Mouse (Mus musculus): Measurements from ENCODE around the gene Hist1h3g.

The Hist1h3g gene

DNA sequence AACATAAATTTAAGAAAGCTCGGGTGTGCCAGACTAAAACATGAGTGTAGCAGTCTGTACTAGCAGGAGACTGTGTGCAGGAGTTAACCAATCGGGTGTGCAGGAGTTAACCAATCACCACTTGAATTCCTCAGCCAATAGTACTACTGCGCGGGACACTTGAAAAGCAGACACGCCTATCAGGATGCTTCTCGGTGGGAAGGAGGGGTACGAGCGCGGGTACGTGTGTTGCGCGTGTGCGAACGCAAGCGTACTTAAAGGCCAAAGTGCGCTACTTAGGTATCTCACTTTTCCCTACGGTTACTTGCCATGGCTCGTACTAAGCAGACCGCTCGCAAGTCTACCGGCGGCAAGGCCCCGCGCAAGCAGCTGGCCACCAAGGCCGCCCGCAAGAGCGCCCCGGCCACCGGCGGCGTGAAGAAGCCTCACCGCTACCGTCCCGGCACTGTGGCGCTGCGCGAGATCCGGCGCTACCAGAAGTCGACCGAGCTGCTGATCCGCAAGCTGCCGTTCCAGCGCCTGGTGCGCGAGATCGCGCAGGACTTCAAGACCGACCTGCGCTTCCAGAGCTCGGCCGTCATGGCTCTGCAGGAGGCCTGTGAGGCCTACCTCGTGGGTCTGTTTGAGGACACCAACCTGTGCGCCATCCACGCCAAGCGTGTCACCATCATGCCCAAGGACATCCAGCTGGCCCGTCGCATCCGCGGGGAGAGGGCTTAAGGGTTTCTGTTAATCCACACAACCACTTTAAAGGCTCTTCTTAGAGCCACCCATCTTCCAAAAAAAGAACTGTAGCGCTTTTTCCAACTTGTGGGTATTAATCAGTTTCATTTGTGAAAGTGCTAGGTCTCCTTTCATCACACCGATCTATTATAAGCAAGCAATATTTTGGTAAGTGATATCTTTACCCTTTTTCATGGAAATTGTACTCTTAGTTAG is at the start of gene Hist1h3g:
TSS of gene Hist1h3g (plus strand) at position 286 of the 939 bp plus-strand sequence.
- DNase-seq (ENCODE audit: low read depth, low spot score) = peak; percentile 93

DNA sequence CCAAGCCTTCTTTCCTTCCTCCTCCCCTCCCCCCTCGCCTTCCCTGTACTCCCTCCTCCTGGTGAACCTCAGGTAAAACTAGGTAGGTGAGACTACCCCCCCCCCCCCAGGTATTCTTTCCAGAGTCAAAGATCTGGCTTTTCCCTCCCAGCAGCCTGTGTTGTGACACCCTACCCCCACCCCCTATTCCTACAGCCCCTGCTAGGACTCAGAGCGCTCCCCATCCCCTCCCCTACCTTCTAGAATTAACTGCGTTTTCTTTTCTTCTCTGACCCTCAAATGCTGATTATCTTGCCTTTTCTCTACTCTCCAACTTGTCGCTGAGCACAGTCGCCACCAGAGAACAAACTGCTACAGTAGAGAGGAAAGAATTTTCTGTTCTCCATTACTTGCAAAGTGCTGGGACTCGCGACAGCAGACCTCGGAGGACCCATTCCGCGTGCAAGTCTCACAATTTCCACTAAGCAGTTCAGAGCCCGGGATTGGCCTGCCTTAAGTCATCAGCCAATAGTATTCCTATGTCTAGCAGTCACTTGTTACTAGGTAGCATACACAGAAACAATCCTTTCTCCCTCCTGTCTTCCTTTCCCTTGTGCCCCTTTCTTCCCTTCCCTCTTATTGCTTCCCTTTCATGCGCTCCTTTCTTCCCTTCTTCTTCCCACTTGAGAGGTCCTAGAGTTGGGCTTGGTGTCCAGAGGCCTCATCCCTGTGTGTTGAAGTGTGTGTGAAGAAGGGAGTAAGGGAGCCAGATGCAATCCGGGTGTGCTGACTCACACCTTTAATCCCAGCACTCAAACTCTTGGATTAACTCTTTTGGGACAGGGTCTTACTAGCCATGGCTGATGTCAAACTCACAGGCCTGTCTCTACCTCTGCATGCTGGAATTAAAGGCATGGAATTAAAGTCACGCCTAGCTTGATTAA is 46.6 kb upstream of the Hist1h3g start, which contains the start of gene Btn2a2:
TSS of gene Btn2a2 (minus strand) at position 458 of the 923 bp plus-strand sequence.
- peak; percentile 75 for DNase-seq (ENCODE audit: low read depth, low spot score)

DNA sequence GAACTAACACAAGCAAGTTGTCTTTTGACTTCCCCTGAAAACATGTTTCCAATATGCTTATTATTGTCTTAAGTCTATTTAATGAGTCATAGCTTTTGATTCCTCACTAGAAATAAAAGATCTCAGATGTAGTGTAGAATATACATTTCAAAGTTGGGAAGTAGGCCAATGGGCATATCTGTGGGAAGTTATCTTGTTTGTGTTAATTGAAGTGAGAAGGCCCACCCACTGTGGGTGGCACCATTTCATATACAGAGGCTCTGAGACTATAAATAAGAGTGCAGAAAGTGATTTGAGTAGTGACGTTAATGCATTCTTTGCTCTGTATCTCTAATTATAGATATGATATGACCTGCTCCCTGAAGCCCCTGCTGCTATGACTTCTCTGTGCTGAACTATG is 44.4 kb upstream of the Hist1h3g start:
- no peak for DNase-seq (ENCODE audit: low read depth, low spot score)

DNA sequence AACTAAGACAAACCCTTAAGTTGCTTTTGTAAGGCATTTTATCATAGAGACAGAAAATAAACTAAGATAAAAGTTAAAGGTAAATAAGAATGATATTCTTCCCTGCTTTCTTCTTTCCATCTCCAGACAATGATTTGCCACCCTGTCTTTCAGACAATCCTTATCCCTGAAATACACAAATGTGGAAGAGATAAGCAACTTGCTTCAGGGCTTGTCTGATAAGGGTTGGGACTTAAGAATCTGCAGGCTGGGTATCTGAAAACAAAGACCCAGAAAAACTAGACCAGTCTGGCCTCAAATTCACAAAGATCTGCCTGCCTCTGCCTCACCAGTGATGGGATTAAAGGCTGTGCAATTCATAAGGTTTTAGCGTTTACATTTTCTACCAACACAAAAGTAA is 44.0 kb upstream of the Hist1h3g start:
- no peak for DNase-seq (ENCODE audit: low read depth, low spot score)

DNA sequence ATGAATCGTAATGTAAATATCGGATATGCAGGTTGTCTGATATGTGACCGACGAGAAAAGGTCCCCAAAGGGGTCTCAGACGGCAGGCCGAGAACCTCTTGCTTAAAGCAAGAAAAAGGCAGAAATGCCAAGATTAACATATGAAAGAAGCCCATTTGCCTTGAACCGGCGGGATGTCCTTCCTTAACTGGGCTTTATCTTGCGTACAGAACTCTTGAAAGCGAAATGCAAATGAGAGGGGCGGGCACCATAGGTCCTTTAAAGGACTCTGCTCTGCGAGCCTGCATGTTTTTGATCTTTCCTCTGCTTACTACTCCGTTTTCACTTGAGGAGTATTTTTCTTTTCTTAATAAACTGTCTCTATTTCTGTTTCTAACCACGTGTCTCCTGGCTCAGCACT is 43.2 kb upstream of the Hist1h3g start:
- DNase-seq (ENCODE audit: low read depth, low spot score) = no peak

DNA sequence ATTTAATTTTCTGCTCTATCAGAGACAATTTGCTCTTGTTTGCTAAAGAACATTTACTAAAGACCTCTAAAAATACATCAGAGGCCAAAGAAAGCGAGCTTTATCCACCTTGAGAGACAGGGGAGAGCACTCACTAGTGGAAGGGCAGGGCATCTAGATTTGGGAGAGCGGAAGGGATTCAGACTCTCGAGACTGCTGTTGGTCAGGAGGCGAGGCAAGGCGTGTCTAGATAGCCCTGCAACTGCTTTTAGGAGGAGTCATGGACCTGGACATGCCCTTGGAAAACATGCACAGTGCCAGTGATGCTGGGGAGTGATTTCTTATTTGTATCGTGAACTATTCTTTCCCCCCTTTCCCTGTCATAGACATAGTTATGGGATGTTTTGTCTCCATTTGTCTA is 39.7 kb upstream of the Hist1h3g start:
- no peak for DNase-seq (ENCODE audit: low read depth, low spot score)

DNA sequence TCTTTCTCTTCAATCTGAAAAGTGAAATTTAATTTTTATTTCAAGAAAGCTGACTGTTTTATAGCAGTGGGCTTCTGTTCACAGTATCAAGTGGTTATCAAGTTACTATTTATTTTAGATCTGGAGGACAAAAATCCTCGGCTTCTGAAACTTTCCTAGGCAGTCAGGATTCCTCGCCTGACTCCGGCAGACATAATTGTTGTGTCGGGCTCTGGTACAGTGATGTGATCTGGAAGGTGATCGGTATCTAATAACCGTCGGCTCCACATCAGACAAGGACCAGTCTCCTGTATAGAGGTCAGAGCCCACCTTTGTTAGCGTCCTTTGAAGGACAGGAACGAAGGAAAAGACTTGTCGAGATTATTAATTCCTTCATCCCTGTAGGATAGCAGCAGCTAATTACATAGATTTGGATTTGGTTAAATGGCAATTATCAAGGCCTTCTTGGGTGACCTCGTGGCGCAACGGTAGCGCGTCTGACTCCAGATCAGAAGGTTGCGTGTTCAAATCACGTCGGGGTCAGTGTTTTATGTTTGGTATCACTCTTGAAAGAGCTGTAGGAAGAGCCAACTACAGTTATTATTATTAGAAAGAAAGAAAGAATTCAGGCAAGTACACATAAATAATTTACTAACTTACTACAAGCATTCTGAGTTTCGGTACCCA is 37.4 kb upstream of the Hist1h3g start:
- no peak for DNase-seq (ENCODE audit: low read depth, low spot score)

DNA sequence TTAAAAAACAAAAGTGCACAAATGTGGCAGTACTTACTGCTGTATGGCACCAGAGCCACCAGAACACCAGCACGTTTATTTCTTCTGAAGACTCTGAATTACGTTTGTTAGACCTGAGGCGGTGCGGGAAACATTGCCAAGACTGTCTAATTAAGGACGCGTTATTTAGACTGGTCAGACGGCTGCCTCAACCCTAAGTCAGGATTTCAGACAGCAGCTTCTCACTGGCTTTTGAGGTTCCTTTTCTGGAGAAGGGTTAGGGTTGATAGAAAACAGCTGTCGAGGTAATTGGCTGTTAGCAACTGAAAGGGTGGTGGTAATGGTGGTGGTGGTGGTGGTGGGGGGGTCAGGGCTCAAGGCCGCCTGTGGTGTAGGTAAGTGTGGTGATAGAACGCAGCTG is 36.6 kb upstream of the Hist1h3g start:
- no peak for DNase-seq (ENCODE audit: low read depth, low spot score)

DNA sequence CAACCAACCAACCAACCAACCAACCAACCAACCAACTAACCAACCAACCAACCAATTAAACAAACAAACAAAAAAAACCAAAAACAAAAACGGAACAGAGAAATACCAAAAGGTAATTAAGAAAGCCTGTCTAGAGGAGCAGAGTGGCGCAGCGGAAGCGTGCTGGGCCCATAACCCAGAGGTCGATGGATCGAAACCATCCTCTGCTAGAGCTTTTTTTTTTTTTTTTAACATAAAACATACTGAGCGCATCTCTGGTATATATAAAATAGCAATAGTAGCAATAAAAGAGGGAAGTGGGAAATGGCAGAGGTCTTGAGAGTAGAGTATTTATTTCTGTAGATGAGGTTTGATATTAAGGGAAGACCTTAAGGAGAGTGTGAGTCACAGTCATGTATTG is 35.3 kb upstream of the Hist1h3g start:
- no peak for DNase-seq (ENCODE audit: low read depth, low spot score)

DNA sequence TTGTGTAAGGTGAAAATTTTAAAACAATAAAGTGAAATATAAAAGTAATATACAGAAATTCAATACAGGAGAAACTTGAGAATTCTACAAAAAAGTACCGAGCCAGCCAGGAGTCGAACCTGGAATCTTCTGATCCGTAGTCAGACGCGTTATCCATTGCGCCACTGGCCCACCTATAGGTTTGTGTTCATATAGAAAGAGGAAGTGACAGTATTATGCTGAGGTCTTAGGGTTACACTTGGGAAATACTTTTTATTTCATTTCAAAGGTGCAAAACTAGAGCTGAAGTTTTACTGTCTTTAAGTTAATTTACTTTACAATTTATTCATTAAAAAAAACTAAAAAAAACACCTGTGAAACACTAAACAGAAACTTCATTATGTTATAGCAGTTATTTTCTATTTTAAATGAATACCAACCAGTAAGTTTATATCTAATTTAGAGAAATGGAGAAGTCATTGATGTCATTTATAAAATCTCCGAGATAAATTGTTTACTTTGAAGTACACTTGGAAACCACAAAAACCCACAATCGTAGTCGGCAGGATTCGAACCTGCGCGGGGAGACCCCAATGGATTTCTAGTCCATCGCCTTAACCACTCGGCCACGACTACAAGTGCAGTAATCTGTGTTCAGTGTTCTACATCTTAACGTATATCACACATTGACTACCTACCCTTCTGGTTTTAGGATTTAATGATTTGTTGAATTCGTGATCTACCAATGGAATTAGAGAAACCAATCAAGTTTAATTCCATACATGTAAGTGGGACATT is 34.6 kb upstream of the Hist1h3g start:
- DNase-seq (ENCODE audit: low read depth, low spot score) = no peak

DNA sequence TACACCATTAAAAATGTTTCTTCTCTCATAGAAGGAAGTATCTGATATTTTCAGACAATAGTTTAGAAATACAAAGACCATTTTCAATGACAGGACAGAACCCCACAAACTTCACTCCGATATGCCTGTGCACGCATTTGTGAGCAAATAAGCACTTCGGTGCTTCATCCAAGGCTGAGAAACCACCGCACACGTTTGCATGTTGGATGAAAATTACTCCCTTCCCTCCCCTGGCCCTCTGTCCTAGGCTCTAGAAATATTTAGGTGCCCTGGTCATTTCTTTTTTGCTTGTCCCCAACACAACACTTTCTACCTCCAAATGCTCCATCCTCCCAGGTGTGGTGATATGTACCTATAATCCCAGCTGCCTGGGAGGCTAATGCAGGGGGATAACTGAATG is 33.7 kb upstream of the Hist1h3g start:
- no peak for DNase-seq (ENCODE audit: low read depth, low spot score)

DNA sequence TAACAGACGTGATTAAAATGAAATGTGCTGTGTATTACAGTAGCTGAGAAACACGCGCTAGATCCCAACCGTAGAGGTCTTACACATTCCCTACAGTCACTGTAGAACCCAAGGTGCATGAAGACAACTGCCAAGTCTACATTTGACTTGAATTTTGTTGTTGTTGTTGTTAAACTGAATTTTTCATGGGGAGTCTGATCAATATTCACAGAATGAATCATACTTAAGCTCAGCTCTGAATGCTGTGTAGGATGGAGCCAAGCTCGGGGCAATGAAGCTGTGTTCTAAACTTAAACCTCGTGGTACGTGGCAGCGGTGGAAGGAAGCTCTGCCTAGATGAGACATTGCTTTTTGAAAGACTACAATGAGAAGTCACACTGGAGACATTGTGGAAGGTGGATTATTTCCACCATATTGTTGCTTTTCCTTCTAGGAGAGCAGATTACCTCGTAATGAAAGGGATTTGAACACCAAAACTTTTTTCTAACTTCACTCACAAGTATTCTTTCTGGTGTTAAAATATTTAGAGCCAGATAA is 33.1 kb upstream of the Hist1h3g start:
- no peak for DNase-seq (ENCODE audit: low read depth, low spot score)

DNA sequence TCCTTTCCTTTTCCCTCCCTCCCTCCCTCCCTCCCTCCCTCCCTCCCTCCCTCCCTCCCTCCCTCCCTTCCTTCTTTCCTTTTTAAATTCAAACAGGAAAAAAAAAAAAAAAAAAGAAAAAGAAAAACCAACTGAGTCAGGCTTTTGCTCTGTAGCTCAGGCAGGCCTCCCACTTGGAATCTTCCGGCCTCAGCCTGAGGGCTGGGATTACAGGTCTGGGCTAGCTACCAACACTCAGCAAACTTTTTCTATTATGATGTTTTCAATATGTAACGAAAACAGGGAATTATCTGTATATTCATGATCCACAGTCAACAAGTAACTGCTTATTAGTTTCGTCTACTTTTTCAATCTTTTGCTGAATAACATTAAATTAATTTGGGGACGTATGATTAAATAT is 32.3 kb upstream of the Hist1h3g start:
- DNase-seq (ENCODE audit: low read depth, low spot score) = no peak

DNA sequence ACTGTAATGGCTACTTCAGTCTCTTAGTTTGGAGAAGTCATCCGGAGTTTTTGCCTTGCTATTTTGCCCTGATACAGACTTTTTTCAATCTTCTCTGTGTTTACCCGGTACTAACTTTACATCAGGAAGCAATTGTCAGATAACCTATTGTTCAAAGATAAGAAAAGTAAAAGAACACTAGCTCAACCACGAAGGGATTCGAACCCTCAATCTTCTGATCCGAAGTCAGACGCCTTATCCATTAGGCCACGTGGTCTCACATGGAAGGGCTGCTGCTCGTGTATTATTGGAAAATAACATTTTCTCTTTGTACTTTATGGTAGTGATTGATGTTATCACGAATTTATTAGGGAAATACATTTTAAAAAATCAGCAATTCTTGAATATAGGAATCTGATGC is 31.4 kb upstream of the Hist1h3g start:
- no peak for DNase-seq (ENCODE audit: low read depth, low spot score)

DNA sequence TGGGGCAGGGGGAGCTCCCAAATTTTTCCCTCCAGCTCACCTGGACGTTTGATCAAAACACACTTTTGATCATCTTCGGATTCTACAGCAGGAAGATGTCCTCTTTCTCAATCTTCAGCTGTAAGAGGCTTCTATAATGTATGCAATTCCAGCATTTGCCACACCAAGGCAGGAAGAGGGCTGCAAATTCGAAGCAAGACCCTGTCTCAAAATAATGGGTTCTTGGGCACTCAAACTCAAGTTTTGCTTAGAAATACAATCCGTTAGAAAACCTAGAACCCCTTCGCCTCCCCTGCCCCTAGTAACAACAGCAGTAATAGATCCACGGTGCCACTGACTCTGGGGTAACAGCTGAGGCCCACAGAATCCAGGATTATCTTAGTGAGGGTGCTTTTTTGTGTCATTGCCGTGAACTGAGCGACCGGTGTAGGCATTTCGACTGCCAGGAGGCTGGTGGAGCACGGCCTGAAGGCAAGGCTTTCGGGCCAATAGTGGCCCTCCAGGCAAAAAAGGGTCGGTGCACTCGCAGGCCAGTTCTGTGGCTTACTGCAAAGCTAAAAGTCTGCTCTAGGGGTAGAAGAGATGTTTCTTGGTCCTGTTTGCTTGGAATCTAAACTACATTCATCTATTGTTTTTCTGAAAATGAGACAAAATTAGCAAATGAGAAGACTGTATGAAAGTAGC is 29.4 kb upstream of the Hist1h3g start:
- DNase-seq (ENCODE audit: low read depth, low spot score) = no peak

DNA sequence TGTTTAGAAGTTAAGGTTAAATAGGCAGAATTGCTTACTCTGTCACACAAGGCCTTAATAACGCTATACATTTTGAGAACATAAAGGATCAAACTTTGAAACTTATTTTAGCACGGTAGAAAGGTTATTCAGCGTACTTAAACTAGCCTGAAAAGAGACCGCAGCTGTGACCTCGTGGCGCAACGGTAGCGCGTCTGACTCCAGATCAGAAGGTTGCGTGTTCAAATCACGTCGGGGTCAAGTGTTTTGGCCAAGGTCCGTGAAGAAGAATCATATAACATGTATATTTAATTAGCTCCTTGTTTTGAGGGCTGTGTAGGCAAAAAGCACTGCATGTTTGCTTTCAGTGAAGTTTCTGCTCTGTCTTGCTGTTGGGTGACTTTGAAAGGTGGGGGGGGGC is 28.9 kb upstream of the Hist1h3g start:
- DNase-seq (ENCODE audit: low read depth, low spot score) = no peak

DNA sequence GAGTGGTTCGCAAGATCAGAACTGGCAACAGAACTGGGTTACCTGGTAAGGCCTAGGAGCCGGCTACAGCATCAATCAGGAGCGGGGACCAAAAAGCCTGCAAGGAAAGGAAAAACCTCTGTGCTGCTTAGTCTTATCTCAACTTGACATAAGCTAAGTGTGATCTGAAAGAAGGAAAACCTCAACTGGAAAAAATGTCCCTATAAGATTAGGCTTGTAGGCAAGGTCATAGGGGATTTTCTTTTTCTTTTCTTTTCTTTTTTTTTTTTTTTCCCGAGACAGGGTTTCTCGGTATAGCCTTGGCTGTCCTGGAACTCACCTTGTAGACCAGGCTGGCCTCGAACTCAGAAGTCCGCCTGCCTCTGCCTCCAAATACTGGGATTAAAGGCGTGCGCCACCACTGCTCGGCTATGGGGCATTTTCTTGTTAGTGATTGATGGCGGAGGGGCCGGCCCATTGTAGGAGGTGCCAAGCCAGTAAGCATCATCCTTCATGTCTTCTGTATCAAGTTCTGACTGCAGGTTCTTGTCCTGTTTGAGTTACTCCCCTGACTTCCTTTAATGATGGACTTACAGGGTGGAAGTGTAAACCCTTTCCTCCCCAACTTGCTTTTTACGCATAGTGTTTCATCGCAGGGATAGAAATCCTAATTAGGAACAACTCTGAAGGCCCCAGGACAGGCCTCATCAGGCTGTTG is 28.3 kb upstream of the Hist1h3g start:
- no peak for DNase-seq (ENCODE audit: low read depth, low spot score)

DNA sequence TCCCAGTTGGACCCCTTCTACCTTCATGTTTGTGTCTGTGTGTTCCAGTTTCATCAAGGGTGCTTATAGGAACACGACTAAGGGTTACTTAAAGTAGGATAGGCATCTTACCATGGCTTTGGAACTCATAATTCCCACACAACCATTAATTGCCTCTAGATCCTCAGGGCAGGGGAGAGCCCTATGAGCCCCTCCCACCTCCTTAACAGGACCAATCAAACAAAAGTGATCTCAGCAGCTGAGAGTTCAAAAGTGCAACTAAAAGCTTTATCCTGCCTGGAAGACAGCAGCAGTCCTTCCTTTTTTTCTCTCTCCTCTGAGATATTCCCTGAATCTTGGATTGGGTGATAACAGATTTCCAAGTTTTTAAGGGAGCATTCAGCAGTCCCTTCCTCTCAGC is 25.1 kb upstream of the Hist1h3g start:
- no peak for DNase-seq (ENCODE audit: low read depth, low spot score)

DNA sequence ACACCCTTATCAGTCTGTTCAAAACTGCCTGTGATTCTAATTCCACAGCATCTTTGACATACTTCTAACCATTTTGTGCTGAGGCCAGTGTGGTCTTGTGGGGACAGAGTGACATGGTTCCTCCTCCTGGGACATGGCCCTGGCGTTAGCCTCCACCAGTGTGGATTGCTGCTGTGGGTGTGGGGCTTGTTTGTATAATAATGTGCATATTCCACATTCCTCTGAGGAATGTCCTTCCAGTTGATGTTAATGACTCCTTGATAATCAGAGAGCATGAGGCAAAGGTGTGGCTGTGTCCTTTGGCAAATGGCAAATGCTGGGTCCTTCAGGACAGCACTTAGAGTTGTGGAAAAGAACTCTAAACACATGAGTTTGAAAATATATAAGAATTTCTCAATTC is 21.7 kb upstream of the Hist1h3g start:
- DNase-seq (ENCODE audit: low read depth, low spot score) = no peak

DNA sequence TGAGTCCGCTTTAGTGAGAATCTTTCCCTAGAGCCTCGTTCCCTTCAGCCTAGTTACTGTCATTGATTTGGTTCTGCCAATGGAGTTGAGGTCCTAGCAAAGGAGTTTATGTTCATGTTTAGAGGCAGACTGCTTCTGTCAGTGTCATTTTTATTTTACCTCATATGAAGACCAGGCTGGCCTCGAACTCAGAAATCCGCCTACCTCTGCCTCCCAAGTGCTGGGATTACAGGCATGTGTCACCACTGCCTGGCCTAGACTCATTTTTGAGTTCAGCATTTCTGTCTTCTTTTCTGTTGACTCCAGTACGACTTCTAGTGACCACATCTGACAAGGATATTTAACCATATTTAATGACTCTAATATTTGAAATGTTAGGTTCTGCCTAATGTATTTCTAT is 19.9 kb upstream of the Hist1h3g start:
- no peak for DNase-seq (ENCODE audit: low read depth, low spot score)

Data from brain, embryonic 18.5 days (tissue).